Comparison of ENCODE assay signal across 18 mouse cellular contexts in genomic region chr3:55292783-55293430, GRCm38 (mm10). TPM values are rescaled to one million over a fixed set of nuclear protein-coding genes. Genes with fewer than 3 reads are reported as not detected.
A peak's percentile ranks its signal among the peaks of the same experiment; 100 is the strongest.
DNase-seq lines count a peak whose midpoint lies in the region; ATAC-seq and TF ChIP-seq lines count a peak whose summit lies in the region.
"Had no signal": no experiment of that assay in that cellular context is flagged by ENCODE, and none has a peak within 500 bp of the region (broad histone marks: within the 10 kb centered on the region; RNA-seq: fewer than 3 reads in every experiment).

No protein-coding gene starts in this region.

- no peak for TF ChIP-seq POLR2A in brain, embryonic 14.5 days (IDR thresholded peaks at IDR 0.05; ENCODE audit: borderline replicate concordance, extremely low read depth, insufficient read depth, insufficient read length, poor library complexity, severe bottlenecking)

- peaks cover 4% of the 10 kb centered on the region; the same call in 1 of the 2 replicates for H3K36me3 ChIP-seq in hindbrain, embryonic 13.5 days
- no peaks in the 10 kb centered on the region for H3K36me3 ChIP-seq in hindbrain, postnatal 0 days (ENCODE audit: insufficient read depth, low read length)
- H3K36me3 ChIP-seq in midbrain, embryonic 14.5 days (ENCODE audit: control insufficient read depth, insufficient read depth, low read length): 0 out of 2 replicates have a peak, but pooled peaks cover 3% of the 10 kb centered on the region
- H3K36me3 ChIP-seq in midbrain, embryonic 10.5 days: 0 out of 2 replicates have a peak, but pooled peaks cover 4% of the 10 kb centered on the region

- TF ChIP-seq CTCF in hindbrain, postnatal 0 days (IDR thresholded peaks at IDR 0.05; ENCODE audit: low read depth): no peak
- TF ChIP-seq CTCF in brain, embryonic 14.5 days (IDR thresholded peaks at IDR 0.05; ENCODE audit: borderline replicate concordance, extremely low read depth, insufficient read depth, insufficient read length): no peak

- 58% methylated on average over 10 of the region's 10 CpGs for WGBS in hindbrain, embryonic 13.5 days
- 55% methylated on average over 10 of the region's 10 CpGs for WGBS in hindbrain, postnatal 0 days
- WGBS in midbrain, embryonic 14.5 days: 51% methylated on average over 10 of the region's 10 CpGs
- WGBS in midbrain, embryonic 10.5 days: 87% methylated on average over 10 of the region's 10 CpGs

- no peak for DNase-seq in hindbrain, postnatal 0 days (ENCODE audit: low spot score)
- no peak for DNase-seq in midbrain, embryonic 14.5 days
- DNase-seq in midbrain, embryonic 10.5 days (ENCODE audit: low spot score): no peak
- DNase-seq in brain, embryonic 14.5 days (ENCODE audit: low read depth): peak; percentile 37
- DNase-seq in ovary, adult 18-20 months (ENCODE audit: low spot score): no peak
- DNase-seq in right cerebral cortex, postnatal 10 days (ENCODE audit: low spot score in 2 of 2): no peak
- DNase-seq: cerebellum, adult 18-20 months; heart, postnatal 14 days; kidney, adult 8-10 months; kidney, postnatal 36 days; right cerebral cortex, adult 18-20 months; thymus, adult 18-20 months had no signal

- H3K27ac ChIP-seq in hindbrain, embryonic 13.5 days: peak overlapping the region; percentile 62; the same call in 1 of the 2 replicates
- H3K27ac ChIP-seq in hindbrain, postnatal 0 days: no peak overlapping the region
- H3K27ac ChIP-seq in midbrain, embryonic 14.5 days (replicated peaks; ENCODE audit: low read depth, low read length): 0 out of 2 replicates have a peak overlapping the region, but pooled peaks have one; percentile 37
- H3K27ac ChIP-seq in midbrain, embryonic 10.5 days (replicated peaks): no peak overlapping the region
- H3K27ac ChIP-seq: liver, embryonic 14.5 days had no signal

- ATAC-seq in hindbrain, embryonic 13.5 days (ENCODE audit: low FRiP score): no peak
- ATAC-seq in hindbrain, postnatal 0 days: no peak
- no peak for ATAC-seq in midbrain, embryonic 14.5 days (ENCODE audit: low FRiP score, low TSS enrichment)
- ATAC-seq: inflammation-experienced regulatory T-cells, adult 6 months had no signal

- no peak overlapping the region for H3K4me2 ChIP-seq in hindbrain, embryonic 13.5 days
- H3K4me2 ChIP-seq in hindbrain, postnatal 0 days (ENCODE audit: low read depth, low read length): no peak overlapping the region
- H3K4me2 ChIP-seq in midbrain, embryonic 14.5 days (ENCODE audit: low read length): no peak overlapping the region
- H3K4me2 ChIP-seq: heart, embryonic 11.5 days had no signal

- H3K9ac ChIP-seq in hindbrain, embryonic 13.5 days: no peak overlapping the region
- no peak overlapping the region for H3K9ac ChIP-seq in hindbrain, postnatal 0 days (replicated peaks; ENCODE audit: low read length)
- no peak overlapping the region for H3K9ac ChIP-seq in midbrain, embryonic 14.5 days (replicated peaks; ENCODE audit: low read length)
- H3K9ac ChIP-seq: liver, embryonic 14.5 days had no signal

- no peaks in the 10 kb centered on the region for H3K9me3 ChIP-seq in hindbrain, embryonic 13.5 days
- H3K9me3 ChIP-seq in hindbrain, postnatal 0 days (ENCODE audit: low read length): no peaks in the 10 kb centered on the region
- no peaks in the 10 kb centered on the region for H3K9me3 ChIP-seq in midbrain, embryonic 14.5 days (ENCODE audit: control insufficient read depth, low read length)
- peaks cover 4% of the 10 kb centered on the region; the same call in 1 of the 2 replicates for H3K9me3 ChIP-seq in midbrain, embryonic 10.5 days (replicated peaks)

- H3K4me1 ChIP-seq in hindbrain, embryonic 13.5 days (replicated peaks): peaks cover 22% of the 10 kb centered on the region
- no peaks in the 10 kb centered on the region for H3K4me1 ChIP-seq in hindbrain, postnatal 0 days (ENCODE audit: insufficient read depth, low read length)
- H3K4me1 ChIP-seq in midbrain, embryonic 14.5 days (ENCODE audit: control insufficient read depth, insufficient read depth, low read length): peaks cover 8% of the 10 kb centered on the region
- peaks cover 24% of the 10 kb centered on the region for H3K4me1 ChIP-seq in midbrain, embryonic 10.5 days

- H3K4me3 ChIP-seq in hindbrain, embryonic 13.5 days: no peak overlapping the region
- no peak overlapping the region for H3K4me3 ChIP-seq in hindbrain, postnatal 0 days (ENCODE audit: low read length)
- H3K4me3 ChIP-seq in midbrain, embryonic 14.5 days (replicated peaks; ENCODE audit: low read depth, low read length): no peak overlapping the region
- no peak overlapping the region for H3K4me3 ChIP-seq in midbrain, embryonic 10.5 days

- H3K27me3 ChIP-seq in hindbrain, embryonic 13.5 days: no peaks in the 10 kb centered on the region
- no peaks in the 10 kb centered on the region for H3K27me3 ChIP-seq in hindbrain, postnatal 0 days (ENCODE audit: insufficient read depth, low read length)
- no peaks in the 10 kb centered on the region for H3K27me3 ChIP-seq in midbrain, embryonic 14.5 days (ENCODE audit: control insufficient read depth, insufficient read depth, low read length)
- no peaks in the 10 kb centered on the region for H3K27me3 ChIP-seq in midbrain, embryonic 10.5 days (ENCODE audit: low read depth, poor library complexity, severe bottlenecking)

RNA-seq across cellular contexts. Expression of gene Dclk1, which starts 50.7 kb away (rescaled TPM):
- polyA plus RNA-seq in hindbrain, embryonic 13.5 days (2015; fragmentation: Nextera tagmentation; extraction: Ambion mirVana): 236 and 257 TPM in 2 replicates
- 213 and 250 TPM in 2 replicates for total RNA-seq in hindbrain, postnatal 0 days (2014; rRNA removed)
- 196 and 214 TPM in 2 replicates for polyA plus RNA-seq in hindbrain, postnatal 0 days (2015; fragmentation: Nextera tagmentation; extraction: Ambion mirVana)
- 278 and 323 TPM in 2 replicates for polyA plus RNA-seq in midbrain, embryonic 14.5 days (2014; fragmentation: Nextera tagmentation; extraction: Ambion mirVana)
- polyA plus RNA-seq in midbrain, embryonic 10.5 days (2016; fragmentation: Nextera tagmentation; extraction: Ambion mirVana): 42.2 and 72.4 TPM in 2 replicates
- polyA plus RNA-seq in brain, embryonic 14.5 days (2012; rRNA removed): 114 and 175 TPM in 2 replicates
- total RNA-seq: common myeloid progenitor, adult 5-6 weeks; MEL had no signal

Comparison
In these comparisons a context has a peak if more than half of its experiments do, and no peak if none do; other contexts are left out.
1. H3K27ac ChIP-seq: peak in hindbrain, embryonic 13.5 days (single experiment) and midbrain, embryonic 14.5 days (single experiment); none in hindbrain, postnatal 0 days (single experiment) and midbrain, embryonic 10.5 days (single experiment).